Mouse (Mus musculus): Measurements from ENCODE around the gene Csdc2. TPM values are rescaled to one million over a fixed set of nuclear protein-coding genes. Genes with fewer than 3 reads are reported as not detected.

Csdc2 gene
- polyA plus RNA-seq, 1 experiment from 2014 or later, result 60.6 TPM

DNA sequence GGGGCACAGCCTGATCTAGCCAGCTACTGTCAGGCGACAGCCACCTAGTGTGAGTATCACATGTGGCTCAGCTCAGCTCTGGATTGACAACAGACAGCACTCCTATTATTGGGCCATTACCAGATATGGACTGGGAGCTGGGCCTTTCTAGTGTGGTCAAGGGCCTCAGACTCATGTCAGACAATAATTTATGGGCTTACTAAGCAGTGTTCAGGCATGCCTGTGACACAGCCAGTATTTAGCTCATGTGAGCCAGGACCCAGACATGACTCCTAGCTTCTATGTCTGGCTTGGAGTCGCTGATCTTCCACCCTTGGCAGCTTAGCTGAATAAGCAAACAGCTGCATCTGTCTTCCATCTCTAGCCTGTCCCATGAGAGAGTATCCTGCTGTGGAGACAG lies 24.1 kb upstream of the Csdc2 start:
- Histone ChIP-seq H3K27me3 (no peaks in the 10 kb centered on the region), H3K4me1 (no peaks in the 10 kb centered on the region), H3K4me2 (no peak overlapping the region), H3K36me3 (ENCODE audit: poor library complexity, severe bottlenecking) (peaks cover 98% of the 10 kb centered on the region), H3K27ac (no peak overlapping the region), H3K4me3 (no peak overlapping the region), H3K9me3 (replicated peaks) (no peaks in the 10 kb centered on the region), H3K9ac (no peak overlapping the region)
- no peak for ATAC-seq
- WGBS, result 85% methylated on average over 2 of the region's 2 CpGs

DNA sequence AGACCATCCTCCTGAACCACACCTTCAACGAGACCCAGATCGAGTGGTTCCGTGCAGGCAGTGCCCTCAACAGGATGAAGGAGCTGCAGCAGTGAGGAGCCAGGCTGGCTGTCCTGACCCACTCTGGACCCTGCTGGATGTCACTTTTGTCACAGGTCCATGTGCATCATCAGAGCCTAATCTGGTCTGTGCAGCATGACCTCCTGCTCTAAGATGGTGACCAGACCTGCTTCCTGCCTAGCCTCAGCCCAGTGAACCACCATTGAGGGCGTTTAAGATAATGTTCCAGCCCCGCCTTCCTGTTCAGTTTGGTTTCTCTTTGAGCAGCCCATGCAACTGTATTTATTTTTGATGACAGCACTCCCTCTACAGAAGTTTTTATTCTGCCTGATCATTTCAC lies 21.9 kb upstream of the Csdc2 start:
- Histone ChIP-seq H3K4me2 (no peak overlapping the region), H3K9me3 (replicated peaks) (no peaks in the 10 kb centered on the region), H3K4me1 (no peaks in the 10 kb centered on the region), H3K36me3 (ENCODE audit: poor library complexity, severe bottlenecking) (peaks cover 88% of the 10 kb centered on the region), H3K4me3 (no peak overlapping the region), H3K27me3 (no peaks in the 10 kb centered on the region), H3K9ac (no peak overlapping the region), H3K27ac (no peak overlapping the region)
- 89% methylated on average over 5 of the region's 5 CpGs for WGBS
- no peak for ATAC-seq

DNA sequence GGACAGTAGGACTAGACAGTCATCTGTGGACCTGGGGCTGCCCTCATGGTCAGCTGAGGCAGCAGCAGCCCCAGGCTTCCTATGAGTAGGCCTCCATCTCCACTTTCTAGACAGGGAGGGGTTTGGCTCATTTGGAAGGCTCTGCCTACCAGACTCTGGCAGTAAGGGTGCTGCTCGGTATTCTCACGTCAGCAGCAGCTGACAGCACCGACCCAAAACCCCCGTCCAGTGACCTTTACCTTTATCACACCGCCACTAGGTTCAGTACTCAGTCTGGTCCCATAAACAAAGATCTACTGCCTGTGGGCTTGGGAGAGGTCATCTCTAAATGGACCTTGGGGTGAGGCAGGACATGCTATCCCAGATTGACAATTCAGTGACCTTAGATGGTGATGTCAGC lies 20.9 kb upstream of the Csdc2 start:
- peaks cover 78% of the 10 kb centered on the region for H3K36me3 ChIP-seq (ENCODE audit: poor library complexity, severe bottlenecking)
- no peak overlapping the region for H3K4me3 ChIP-seq
- no peaks in the 10 kb centered on the region for H3K9me3 ChIP-seq (replicated peaks)
- H3K27ac ChIP-seq, result no peak overlapping the region
- no peaks in the 10 kb centered on the region for H3K27me3 ChIP-seq
- no peak for ATAC-seq
- no peak overlapping the region for H3K4me2 ChIP-seq
- WGBS, result 81% methylated on average over 5 of the region's 5 CpGs
- no peaks in the 10 kb centered on the region for H3K4me1 ChIP-seq
- no peak overlapping the region for H3K9ac ChIP-seq

- Histone ChIP-seq H3K36me3 (ENCODE audit: poor library complexity, severe bottlenecking) (peaks cover 63% of the 10 kb centered on the region), H3K4me3 (no peak overlapping the region), H3K27ac (no peak overlapping the region), H3K27me3 (no peaks in the 10 kb centered on the region), H3K4me1 (peaks cover 4% of the 10 kb centered on the region; the same call in 1 of the 2 replicates), H3K4me2 (no peak overlapping the region), H3K9ac (no peak overlapping the region), H3K9me3 (replicated peaks) (no peaks in the 10 kb centered on the region)
- ATAC-seq, result no peak
- 91% methylated on average over 12 of the region's 12 CpGs for WGBS
Observed at GRCm38 (mm10) chr15:81917201-81917600, 19.4 kb upstream of the Csdc2 start.

- Histone ChIP-seq H3K4me2 (no peak overlapping the region), H3K9ac (no peak overlapping the region), H3K36me3 (ENCODE audit: poor library complexity, severe bottlenecking) (peaks cover 56% of the 10 kb centered on the region), H3K27ac (no peak overlapping the region), H3K4me3 (no peak overlapping the region), H3K9me3 (replicated peaks) (no peaks in the 10 kb centered on the region), H3K27me3 (no peaks in the 10 kb centered on the region), H3K4me1 (peaks cover 4% of the 10 kb centered on the region; the same call in 1 of the 2 replicates)
- 61% methylated on average over 6 of the region's 6 CpGs for WGBS
- ATAC-seq, result 0 out of 2 replicates have a peak, but pooled peaks have one; percentile 37
Observed at GRCm38 (mm10) chr15:81917621-81918463, 18.7 kb upstream of the Csdc2 start.

DNA sequence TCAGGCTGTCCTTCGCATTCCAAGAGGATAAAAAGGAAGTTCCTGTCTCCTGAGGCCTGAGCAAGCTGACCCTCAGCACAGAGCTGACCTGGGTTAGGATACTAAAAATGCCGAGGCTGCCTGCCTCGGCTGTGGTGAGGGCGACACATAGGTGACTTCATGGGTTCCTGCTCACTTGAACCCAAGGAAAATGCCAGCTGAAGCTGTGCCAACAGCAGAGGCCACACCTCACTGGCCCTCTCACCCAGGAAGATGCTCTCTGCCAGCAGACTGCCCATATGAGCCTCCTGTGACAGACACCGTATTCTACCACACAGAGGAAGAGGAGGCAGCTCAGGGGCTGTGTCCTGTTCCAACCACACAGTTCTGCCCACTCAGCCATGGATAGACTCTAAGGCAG lies 17.5 kb upstream of the Csdc2 start:
- Histone ChIP-seq H3K4me2 (no peak overlapping the region), H3K9me3 (replicated peaks) (no peaks in the 10 kb centered on the region), H3K4me1 (peaks cover 6% of the 10 kb centered on the region), H3K27me3 (no peaks in the 10 kb centered on the region), H3K9ac (no peak overlapping the region), H3K27ac (no peak overlapping the region), H3K36me3 (ENCODE audit: poor library complexity, severe bottlenecking) (peaks cover 44% of the 10 kb centered on the region), H3K4me3 (no peak overlapping the region)
- no peak for ATAC-seq
- WGBS, result 85% methylated on average over 5 of the region's 5 CpGs

DNA sequence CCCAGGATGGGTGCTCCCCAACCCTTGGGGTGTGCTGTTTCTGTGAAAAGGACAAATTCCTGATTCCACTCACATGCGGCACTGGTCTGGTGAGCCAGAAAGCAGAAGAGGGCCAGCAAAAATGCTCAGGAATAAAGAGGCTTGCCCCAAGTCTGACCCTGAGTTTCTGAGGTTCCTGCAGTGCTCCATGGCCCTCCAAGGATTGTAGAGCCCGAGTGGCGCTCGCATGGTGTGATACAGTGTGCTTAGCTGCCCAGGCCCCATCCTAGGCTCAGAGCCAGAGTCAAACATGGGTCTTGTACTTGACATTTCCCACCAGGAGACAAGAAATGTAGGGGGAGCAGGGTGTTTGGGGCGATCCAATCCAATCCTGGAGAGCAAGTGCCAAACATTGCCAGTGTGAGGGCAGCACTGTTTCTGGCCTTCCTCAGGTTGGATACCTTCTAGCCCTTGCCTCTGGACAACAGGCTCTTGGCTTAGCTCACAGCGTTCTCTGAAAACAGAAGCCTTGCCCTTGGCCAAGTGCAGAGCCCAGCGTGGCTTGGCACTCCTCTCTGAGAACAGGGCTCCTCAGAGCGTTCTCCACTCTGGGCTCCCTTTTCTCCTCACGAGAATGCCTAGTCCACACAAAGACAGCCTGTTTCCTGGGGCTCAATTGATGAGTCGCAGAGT lies 15.9 kb upstream of the Csdc2 start:
- peaks cover 21% of the 10 kb centered on the region for H3K4me1 ChIP-seq
- 87% methylated on average over 10 of the region's 10 CpGs for WGBS
- H3K27ac ChIP-seq, result no peak overlapping the region; the same call in 1 of the 2 replicates
- no peaks in the 10 kb centered on the region for H3K9me3 ChIP-seq (replicated peaks)
- no peak overlapping the region for H3K4me3 ChIP-seq
- H3K27me3 ChIP-seq, result no peaks in the 10 kb centered on the region
- H3K36me3 ChIP-seq (ENCODE audit: poor library complexity, severe bottlenecking), result peaks cover 28% of the 10 kb centered on the region
- 0 out of 2 replicates have a peak overlapping the region, but pooled peaks have one; percentile 2 for H3K9ac ChIP-seq
- no peak overlapping the region for H3K4me2 ChIP-seq
- no peak for ATAC-seq

- no peak for ATAC-seq
Observed at GRCm38 (mm10) chr15:81921255-81921654, 15.3 kb upstream of the Csdc2 start.

GRCm38 (mm10) chr15:81924933-81925332 lies 11.6 kb upstream of the Csdc2 start:
- ATAC-seq, result no peak
- Histone ChIP-seq H3K27me3 (no peaks in the 10 kb centered on the region), H3K9me3 (replicated peaks) (no peaks in the 10 kb centered on the region), H3K4me3 (peak overlapping the region; percentile 75), H3K36me3 (ENCODE audit: poor library complexity, severe bottlenecking) (no peaks in the 10 kb centered on the region), H3K4me1 (peaks cover 38% of the 10 kb centered on the region), H3K27ac (no peak overlapping the region), H3K9ac (peak overlapping the region; percentile 88), H3K4me2 (peak overlapping the region; percentile 97)
- WGBS, result 88% methylated on average over 11 of the region's 11 CpGs

More at GRCm38 (mm10) chr15:81921255-81921654, 15.3 kb upstream of the Csdc2 start:
- no peaks in the 10 kb centered on the region for H3K27me3 ChIP-seq
- peak overlapping the region; percentile 2; the same call in 1 of the 2 replicates for H3K9ac ChIP-seq
- H3K4me2 ChIP-seq, result no peak overlapping the region
- H3K4me3 ChIP-seq, result no peak overlapping the region
- no peaks in the 10 kb centered on the region for H3K9me3 ChIP-seq (replicated peaks)
- no peak overlapping the region; the same call in 1 of the 2 replicates for H3K27ac ChIP-seq
- peaks cover 22% of the 10 kb centered on the region for H3K36me3 ChIP-seq (ENCODE audit: poor library complexity, severe bottlenecking)
- peaks cover 21% of the 10 kb centered on the region for H3K4me1 ChIP-seq
- WGBS, result 70% methylated on average over 5 of the region's 5 CpGs

DNA sequence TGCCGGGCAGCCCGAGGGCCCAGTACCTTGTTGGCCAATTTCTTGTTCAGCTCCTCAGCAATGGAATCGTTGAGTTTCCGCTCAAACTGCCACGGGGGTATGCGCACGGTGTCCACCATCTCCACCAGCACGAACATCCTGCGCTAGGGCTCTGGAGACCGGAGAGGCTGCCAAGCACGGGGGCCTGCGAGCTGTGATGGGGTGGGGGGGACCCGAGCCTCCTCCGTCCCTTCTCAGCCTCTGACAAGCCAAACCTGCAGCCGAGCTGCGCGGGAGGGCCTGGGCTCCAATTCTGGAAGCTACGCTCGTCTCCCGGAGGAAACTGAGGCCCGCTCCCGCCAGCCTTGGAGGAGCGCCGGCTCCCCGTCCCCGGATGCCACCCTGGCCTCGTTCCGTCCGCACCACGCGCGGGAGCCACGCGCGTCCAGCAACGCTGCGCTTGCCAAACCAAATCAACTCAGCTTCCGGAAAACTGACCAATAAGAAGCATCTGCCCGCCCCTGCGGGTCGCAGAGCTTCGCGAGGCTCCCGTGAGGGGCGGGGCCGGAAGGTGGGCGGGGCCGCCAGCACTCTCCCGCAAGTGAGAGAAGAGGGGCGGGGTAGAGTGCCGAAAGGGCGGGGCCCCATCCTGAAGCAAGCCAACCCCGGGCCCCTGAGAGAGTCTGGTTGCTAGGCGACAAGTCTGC lies 10.7 kb upstream of the Csdc2 start, which contains the start of gene Polr3h:
Polr3h (minus strand) TSS at position 481 of the 686 bp plus-strand sequence.
- H3K27me3 ChIP-seq, result no peaks in the 10 kb centered on the region
- H3K9ac ChIP-seq, result peak within 1 kb of the TSS; percentile 88
- peak; percentile 95 for ATAC-seq

GRCm38 (mm10) chr15:81926446-81926822 lies 10.1 kb upstream of the Csdc2 start:
- Histone ChIP-seq H3K36me3 (ENCODE audit: poor library complexity, severe bottlenecking) (no peaks in the 10 kb centered on the region), H3K4me2 (peak overlapping the region; percentile 97), H3K9me3 (replicated peaks) (no peaks in the 10 kb centered on the region), H3K9ac (no peak overlapping the region), H3K27me3 (no peaks in the 10 kb centered on the region), H3K27ac (peak overlapping the region; percentile 93), H3K4me1 (peaks cover 34% of the 10 kb centered on the region), H3K4me3 (peak overlapping the region; percentile 75)
- no peak for ATAC-seq
- 18% methylated on average over 9 of the region's 9 CpGs for WGBS

More for the DNA sequence above, 10.7 kb upstream of the Csdc2 start, which contains the start of gene Polr3h:
- no peaks in the 10 kb centered on the region for H3K36me3 ChIP-seq (ENCODE audit: poor library complexity, severe bottlenecking)
- peak within 1 kb of the TSS; percentile 93 for H3K27ac ChIP-seq
- peak within 1 kb of the TSS; percentile 97 for H3K4me2 ChIP-seq
- H3K4me3 ChIP-seq, result peak within 1 kb of the TSS; percentile 75
- H3K4me1 ChIP-seq, result peaks cover 36% of the 10 kb centered on the region
- no peaks in the 10 kb centered on the region for H3K9me3 ChIP-seq (replicated peaks)
- under 1% methylated on average over 53 of the region's 54 CpGs for WGBS

Measured in forebrain, embryonic 13.5 days (tissue).